Mouse (Mus musculus): Measurements from ENCODE around the gene Vgll4.

DNA sequence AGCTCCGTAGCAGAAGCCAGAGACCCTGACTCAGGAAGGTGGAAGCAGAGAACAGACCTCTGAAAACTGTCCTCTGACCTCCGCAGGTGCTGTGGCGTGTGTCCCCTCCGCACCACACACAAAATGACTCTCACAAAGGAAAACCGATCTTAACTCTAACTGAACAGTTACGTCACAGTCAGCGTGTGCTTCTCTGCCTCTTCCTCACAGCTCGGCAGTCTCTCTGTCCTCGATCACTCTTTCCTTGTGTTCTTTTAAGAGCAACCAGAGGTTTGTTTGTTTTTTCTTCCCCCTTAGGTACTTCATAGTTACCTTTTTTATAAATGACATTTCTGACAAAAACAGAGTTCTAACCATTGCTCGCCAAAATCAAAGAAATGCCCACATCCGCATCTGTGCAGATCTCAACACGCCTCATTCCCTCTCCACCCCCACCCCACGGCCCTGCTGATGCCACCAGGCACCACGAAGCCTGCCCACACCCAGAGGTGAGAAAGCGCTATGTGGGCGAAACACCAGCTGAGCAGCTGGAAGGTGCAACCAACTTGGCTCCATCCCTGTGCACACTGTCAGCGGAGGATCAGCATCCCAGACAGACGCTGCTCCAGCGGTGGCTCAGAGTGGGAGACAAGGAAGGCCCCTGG lies 33.4 kb downstream of the Vgll4 start:
- TF ChIP-seq CTCF (IDR thresholded peaks at IDR 0.05; ENCODE audit: low read depth): no peak
- no peak for TF ChIP-seq EP300 (IDR thresholded peaks at IDR 0.05; ENCODE audit: low read depth)
